Mouse (Mus musculus): ENCODE results near the gene Gjd3.
A peak's percentile ranks its signal among the peaks of the same experiment; 100 is the strongest.

The Gjd3 gene

DNA sequence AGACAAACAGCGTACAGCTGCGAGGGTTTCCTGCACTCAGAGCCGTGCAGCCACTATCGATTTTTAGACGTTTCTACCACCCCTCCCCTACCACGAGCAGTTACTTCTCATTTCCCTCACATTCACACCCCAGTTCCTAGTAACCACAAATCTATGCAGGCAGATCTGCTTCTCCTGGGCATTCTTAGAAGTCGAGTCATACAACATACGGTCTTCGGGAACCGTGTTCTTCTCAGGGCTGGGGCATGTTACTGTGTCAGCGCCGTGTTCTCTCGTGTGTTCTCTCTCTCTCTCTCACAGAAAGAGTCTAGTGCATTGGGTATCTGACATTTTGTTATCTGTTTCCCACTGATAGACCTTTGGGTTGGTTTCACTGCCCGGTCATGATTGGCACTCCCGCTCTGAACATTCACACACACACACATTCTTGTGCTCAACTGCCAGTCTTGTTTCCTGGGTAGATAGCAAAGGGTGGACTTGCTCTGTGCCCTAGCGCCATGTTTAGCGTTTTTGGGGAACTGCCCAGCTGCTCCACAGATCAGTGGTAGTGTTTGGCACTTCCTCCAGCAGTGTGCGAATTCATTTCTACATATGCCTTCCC is 34.7 kb downstream of the Gjd3 start:
- no peak for DNase-seq (ENCODE audit: low read depth, low spot score)

DNA sequence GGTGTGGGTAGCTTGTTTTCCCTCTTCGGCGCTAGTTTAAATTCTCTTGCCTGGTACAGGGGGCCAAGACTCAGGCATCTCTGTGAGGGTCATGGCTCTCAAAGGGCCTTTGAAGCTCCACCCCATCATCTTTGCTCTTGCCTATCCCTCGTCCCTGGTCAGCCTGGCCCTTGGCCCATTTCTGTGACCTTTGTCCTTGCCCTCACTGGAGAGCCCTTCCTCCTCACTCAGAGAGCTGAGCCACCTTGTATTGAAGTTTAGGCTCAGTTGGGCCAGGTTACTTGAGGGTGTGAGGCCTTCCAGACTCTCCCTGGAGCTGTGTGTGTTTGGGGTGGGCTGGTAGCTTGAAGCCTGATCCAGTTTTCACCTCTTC is 37.2 kb downstream of the Gjd3 start:
- DNase-seq (ENCODE audit: low read depth, low spot score), result no peak

DNA sequence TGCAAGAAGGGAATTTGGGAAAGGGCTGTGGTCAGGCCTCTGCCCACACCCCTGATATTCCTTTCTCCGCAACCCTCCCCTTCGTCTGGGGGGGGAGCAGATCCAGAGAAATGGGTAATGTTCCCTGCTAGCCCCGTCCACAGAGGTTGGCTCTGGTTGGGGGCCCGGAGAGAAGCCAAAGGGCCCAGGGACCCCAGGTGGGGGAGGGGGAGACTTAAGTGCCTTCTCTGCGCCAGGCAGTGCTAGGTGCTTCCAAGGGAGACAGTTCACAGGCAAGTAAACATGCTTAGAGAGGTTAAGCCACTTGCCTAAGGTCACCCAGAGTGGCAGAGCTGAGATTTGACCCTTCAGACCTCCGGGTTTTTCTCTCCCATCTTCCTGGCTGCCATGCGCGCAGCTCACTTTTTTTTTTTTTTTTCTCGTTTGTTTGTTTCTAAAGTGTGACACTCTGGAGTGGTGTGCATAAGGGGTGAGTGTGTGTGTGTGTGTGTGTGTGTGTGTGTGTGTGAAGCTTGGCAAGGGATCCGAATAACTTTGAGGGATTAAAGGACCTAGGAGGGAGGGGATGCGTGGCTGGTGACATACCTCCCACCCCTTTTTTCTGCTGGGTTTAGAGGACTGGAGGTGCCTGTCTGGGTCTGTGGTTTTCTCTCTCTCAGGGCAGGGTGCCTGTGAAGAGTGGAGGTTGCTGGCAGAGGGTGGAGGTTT is 37.8 kb downstream of the Gjd3 start:
- no peak for DNase-seq (ENCODE audit: low read depth, low spot score)

DNA sequence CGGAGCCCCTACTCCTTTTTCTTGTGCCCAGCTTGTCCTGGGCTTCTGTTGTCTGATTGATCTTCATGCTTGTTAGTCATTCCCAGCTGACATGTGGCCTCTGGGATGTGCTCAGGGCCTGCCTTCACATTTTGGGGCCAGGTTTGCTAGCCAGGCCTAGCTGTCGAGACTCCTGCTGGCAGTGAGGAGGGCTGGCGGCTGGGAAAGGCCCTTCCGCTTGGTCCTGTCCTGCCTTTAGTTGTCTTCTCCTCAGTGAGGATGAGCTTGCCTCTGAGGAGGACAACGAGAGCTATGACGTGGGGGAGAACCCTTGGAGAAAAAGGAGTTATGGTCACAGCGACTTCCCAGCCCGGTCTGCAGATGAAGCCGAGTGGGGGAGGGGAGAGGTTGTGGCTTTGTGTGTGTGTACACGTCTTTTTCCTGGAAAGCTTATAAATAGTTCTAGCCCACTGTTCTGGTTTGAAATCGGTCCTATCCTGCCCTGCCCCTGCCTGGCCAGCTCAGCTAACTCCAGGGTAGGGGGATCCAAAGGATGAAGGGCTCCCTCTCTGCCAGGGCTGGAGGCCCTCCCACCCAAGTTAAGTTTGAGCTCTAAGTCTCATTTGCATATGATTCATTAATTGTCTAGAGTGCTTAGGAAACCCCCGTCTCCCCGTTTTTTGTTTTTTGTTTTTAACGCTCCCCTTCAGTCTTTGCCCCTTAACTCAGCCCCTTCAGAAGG is 38.9 kb downstream of the Gjd3 start:
- no peak for DNase-seq (ENCODE audit: low read depth, low spot score)

DNA sequence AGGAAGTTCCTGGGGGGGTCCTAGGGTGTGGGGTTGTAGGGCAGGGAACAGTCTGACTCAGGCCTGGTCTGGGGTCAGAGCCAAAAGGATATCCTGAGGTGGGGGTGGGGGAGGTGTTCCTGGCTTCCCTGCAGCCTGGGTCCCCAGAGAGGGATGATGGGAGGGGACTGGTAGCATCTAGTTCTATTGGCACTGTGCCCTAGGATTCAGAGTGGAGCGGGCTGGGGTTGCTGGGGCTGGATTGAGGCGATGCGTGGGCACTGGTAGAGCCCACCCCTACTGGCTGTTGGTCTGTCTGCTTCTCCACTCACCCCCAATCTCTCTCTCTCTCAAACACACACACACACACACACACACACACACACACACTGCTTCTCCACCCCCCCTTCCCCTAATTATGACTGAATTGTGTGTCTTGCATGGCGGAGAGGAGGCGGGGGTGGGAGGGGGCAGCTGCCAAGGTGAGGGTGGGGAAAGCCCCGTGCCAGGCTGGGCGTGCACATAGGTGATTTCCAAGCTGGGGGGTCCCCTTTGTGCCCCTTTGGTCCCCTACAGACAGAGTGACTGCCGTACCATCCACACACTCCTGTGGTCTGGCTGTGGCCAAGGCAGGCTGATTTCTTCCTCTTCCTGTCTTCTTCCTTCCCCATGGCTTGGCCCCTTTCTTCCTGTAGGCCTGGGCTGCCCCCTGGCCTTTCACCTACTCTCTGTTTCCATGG is 39.7 kb downstream of the Gjd3 start:
- DNase-seq (ENCODE audit: low read depth, low spot score), result no peak

DNA sequence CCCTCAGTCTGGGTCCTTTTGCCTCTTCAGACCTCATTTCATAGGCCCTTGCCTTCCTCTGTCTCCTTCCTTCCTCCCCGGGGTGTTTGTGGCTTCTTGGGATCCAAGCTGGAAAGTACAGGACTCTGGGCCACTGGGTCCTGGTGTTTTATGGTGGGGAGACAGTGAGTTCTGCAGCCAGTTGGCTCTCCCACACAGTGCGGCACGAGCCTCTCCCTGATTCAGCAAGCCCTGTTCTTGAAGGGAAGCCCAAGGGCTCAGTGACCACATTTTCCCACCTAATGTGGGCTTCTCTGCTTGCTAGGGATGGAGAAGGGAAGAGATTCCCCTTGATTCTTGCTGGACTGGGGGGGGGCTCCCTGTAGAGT is 40.3 kb downstream of the Gjd3 start:
- DNase-seq (ENCODE audit: low read depth, low spot score), result no peak

DNA sequence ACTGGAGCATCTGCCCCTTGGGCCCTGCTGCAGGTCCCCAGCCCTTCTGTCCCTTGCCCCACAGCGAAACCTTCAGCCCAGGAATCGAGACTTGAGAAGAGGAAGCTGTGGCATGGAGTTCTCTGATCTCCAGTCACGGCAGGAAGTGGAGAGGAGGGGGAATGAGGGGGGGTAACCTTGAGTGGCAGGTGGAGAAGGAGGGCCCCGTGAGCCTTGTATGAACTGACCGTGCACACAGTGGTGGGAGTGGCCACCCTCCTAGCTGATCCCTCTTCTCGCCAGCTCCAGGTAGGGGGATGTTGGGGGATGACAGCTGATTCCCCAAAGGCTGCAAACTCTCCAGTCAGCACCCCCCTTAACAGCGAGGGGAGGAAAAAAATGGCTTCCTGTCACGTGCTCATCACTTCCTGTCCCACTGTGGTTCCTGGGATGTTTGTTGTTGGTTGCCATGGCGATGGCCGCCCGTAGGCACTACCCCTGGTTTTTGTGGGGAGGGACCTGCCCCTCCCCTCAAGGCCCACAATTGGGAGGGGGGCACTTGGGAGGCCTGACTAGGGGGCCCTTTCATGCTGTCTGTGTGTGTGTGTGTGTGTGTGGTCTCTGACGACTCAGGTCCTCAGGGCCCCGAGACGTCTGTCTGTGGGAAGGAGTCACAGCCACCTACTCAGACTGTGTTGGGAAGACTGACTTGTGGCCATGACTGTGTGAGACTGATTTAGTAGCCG is 40.8 kb downstream of the Gjd3 start:
- DNase-seq (ENCODE audit: low read depth, low spot score), result peak; percentile 29

DNA sequence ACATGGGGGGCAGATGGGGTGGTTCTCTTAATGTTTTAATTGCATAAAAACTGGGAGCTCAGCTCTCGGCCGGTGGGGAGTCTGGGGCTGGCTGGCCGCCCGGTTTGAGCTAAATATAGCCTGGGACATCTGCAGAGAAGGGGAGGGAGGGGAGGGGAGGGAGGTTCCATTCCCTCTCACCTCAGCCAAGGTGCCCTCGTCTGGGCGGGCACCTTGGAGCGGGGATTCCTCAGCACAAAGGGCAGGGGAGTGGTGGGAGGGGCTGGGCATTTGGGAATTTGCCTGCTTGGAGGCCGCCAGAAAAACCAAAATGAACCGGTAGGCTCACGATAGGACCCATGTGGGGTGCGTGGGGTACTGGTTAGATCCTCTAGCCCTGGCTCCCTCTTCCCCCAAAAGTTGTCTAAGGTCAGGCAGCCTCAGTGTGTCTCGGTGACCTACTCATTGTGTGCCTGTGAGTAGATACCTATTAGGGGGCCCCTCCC is 41.4 kb downstream of the Gjd3 start:
- DNase-seq (ENCODE audit: low read depth, low spot score), result no peak

DNA sequence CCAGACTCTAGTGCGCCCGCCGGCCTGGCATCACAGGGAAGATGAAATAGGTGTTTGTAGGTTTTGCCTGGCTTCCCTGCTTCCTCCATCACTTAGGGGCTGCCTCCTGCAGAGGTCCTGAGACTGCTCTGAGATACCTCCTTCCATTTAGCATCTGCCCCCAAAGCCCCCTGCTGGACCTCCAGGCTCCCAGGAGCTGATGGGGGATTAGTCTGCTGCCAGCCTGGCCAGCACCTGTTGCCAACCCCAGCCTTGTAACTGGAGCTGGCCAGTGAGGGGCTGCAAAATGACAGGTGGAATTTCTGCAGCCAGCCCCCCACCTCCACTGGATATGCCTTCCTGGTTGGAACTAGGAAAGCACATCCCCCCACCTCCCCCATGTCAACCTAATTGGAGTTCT is 42.0 kb downstream of the Gjd3 start:
- DNase-seq (ENCODE audit: low read depth, low spot score), result no peak

DNA sequence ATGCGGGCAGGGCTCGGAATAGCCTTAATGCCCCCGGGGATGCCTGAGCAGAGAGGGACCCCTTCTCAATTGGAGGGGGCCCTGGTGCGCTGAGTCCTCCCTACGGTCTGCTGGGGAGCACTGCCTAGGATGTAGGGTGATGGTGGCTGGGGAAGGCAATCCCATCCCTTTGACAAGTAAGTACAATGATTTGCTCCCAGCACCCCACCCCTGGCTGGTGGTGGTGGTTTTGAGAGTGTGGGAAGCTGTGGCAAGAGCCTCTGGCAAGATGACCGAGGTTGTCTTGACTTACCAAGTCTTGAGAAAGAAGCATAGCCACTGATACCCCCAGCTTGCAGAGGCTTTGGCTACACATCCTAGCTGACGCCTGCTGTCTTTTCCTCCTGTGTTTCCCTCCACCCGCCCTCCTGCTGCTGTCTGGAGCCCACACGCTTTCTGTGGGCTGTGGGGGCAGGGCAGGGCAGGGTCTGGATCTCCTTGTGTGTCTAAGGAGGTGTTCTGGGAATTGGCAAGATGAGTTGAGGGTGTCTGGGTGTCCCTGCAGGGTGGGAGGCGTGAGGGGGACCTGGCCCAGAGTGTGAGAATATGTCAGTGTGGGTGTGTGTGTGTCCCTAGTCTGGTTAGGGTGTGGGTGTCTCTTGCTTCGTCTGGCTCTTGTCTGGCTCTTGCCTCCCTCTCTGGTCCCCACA is 42.7 kb downstream of the Gjd3 start:
- DNase-seq (ENCODE audit: low read depth, low spot score), result no peak

DNA sequence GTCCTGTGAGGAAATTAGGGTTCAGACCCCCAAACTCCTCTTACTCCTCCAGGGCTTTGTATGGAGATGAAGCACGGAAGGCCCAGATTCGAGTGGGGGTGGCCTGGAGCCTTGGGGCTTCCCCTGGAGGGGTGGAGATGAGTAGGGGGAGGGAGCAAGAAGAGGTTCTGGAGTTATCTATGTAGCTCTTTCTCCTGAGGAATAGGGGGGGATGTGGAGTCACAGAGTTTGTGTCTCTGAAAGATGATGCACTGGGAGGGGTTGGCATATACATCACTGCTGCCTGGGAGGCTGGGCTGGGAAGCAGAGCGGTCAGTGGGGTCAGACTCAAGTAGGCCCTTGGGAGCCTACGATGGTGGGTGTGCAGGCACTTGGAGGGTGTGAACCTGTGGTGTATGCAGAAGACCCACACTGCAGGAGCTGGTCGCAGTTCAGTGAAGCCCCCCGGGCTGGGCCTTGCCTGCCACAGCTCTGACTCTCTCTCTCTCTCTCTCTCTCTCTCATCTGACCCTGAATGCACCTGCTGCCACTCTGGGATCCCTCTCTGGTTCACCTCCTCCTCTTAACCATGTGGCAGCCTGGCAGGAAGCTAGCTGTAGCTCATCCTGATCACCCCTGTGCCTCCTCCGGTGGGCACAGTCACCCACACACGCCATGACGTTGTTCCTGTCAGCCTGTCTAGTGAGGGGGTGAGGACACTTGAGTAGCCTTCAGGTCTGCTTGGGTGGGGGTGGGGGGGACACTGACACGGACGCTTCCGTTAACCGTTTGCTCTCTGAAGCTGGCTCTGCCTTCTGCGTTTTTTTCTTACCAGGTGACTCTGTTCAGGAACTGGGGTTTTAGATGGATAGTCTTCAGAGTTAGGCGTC is 43.5 kb downstream of the Gjd3 start:
- no peak for DNase-seq (ENCODE audit: low read depth, low spot score)

DNA sequence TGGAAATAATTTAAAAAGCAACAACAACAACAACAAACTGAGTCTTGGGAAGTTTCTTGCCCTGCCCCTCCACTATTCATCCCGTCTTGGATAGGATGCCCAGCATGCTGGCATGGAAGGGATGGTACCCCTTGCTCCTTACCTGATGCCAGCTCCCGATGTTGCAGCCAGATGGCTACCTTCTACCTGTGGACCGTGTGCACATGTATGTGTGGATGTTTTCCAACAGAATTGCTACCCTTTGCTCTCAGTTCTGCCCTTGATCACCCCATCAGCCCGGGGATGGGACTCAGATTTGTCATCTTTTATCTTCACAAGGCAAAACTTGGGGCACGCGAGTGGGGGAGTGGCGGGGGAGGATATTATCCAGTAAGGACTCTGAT is 44.1 kb downstream of the Gjd3 start:
- DNase-seq (ENCODE audit: low read depth, low spot score), result no peak

DNA sequence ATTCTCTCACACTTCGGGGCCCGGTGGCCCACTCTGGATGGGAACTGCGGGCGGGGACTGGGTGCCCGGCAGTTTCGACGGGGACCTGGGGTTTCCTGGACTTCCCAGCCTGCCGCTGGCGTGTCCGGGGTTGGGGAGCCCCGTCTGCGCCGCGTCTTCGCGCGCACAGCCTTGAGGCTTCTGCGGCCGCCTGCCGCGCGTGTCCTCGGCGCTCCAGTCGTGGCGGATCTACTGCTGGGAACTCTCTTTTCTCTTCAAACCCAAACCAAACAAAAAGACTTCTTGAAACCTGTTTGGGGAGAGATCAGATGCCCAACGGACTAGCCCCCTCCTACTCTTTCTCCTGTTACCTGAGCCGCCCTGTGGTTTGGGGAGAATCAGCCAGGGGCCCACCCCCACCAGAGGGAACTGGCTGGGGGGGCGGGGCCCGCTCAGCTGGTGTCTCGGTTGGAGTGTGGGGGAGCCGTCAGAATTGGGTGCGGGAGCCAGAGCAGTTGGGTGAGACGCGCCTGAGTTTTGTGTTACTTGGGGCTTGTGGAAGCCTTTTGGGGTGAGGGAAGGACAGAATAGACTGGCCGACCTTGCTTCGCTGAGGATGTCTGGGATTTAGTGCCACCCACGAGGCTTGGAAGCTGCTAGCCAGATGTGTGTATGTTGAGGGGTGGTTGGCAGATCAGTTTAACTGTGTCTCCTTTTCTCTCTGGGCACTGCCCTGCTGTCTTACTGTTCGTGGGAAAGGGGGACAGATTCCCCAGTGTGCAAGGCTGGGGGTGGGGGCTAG is 44.7 kb downstream of the Gjd3 start:
- DNase-seq (ENCODE audit: low read depth, low spot score), result no peak

DNA sequence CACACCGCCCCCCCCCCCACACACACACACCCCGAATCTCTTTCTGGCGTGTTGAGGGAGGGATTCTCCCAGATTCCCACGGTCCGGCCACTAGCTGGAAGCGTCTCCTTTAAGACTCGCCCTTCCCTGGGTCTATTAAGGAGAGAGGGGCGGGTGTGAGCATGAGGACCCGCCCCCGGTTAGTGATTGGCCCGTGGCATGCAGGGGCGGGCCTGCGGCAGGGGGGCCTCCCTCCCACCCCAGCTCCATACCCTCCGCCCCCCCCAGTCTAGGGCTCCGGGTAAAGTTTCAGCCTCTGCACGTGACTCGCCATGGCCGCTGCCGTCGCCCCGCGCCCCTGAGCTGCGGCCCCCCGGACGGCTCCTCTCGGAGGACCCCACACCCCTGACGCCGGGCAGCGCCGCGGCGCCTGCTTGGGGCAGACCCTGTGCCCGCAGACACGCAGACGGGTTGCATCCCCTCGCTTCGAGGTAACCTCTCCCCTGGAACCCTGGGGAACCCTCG is 45.4 kb downstream of the Gjd3 start:
- no peak for DNase-seq (ENCODE audit: low read depth, low spot score)

DNA sequence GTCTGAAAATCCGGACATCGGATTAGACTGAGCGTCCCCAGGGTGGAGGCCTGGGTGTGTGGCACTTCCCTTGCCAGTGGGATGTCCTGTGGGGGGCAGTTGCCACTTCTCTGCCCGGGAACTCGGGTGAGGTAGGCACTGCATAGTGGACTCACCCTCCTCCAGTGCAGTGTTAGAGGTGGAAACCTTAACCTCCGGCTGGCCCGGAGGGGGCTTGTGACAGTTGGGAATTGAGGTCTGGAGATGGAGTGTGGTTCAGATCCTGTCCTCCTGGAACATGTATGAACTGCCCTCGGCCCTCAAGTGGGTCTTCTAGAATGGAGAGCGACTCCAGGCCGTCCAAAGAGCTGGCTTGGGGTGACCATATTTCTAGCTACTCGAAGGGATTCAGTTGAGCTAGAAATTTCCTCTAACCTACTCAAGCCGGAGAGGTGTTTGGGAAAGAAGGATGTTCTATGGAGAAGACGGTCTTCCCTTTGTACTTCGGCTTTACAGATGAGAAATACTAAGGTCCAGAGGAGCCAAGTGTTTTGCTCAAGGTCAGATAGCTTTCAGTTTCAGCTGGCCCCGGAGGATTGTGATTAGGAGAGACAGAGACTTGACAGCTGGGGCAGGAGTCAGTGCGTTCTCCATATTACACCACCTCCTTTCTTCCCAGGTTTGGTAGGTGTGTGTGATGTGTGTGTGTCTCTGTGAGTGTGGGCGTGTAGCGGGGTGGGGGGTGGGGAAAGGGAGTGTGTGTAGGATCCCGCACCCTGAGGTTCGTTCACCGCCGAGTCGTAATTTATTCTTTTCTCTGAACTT is 46.0 kb downstream of the Gjd3 start:
- no peak for DNase-seq (ENCODE audit: low read depth, low spot score)

DNA sequence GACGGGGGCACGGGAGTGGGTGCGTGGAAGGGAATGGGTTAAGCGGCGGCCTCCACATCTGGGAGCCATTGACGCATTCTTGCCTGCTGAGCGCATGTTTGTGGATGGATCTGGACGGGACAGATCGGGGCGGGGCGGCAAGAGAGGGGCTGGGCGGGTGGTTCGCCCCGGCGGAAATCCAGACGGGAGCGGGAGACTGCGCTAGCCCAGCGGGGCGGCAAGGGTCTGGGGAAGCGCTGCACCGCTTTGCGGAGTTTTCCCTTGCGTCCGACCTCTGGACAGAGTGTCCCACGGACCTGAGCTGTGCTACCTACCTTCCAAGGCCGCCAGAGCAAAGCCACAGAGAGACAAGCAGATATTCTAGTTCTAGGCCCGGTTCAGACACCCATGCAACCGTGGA is 46.6 kb downstream of the Gjd3 start:
- DNase-seq (ENCODE audit: low read depth, low spot score), result no peak

DNA sequence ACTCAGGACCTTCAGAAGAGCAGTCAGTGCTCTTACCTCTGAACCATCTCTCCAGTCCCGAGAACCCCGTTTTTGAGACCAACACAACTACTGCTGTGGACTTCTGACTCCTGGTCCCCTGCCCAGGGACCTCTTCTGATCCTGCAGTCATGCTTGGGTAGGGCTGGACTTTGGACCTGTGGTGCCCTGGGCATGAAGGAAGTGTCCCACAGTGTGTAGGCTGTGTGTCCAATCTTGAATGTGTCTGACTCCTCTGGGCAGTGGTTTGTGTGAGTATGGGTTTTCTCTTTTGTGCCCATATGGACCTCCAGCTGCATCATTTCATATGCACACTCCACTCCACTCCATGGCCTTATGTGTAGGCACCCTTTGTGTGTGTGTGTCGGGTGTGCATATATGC is 47.7 kb downstream of the Gjd3 start:
- DNase-seq (ENCODE audit: low read depth, low spot score), result no peak

DNA sequence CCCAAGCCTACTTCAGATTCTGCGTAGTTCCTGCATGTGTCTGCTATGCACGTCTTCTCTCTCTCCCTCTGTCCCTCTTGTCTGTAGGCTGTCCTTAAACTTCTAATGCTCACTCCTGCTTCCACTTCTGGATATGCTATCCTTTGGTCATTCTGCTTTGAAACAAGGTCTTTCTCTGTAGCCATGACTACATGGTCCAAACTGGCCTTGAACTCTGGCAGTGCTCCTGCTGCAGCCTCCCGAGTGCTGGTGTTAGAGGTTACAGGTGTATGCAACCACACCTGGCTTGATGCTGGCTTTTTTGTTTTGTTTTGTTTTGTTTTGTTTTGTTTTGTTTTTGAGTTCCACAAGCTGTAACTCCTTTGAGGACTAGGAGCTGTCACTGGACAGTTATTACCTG is 48.4 kb downstream of the Gjd3 start:
- DNase-seq (ENCODE audit: low read depth, low spot score), result no peak
